Mouse (Mus musculus): ENCODE data around the gene Uqcr10.

Uqcr10 gene

DNA sequence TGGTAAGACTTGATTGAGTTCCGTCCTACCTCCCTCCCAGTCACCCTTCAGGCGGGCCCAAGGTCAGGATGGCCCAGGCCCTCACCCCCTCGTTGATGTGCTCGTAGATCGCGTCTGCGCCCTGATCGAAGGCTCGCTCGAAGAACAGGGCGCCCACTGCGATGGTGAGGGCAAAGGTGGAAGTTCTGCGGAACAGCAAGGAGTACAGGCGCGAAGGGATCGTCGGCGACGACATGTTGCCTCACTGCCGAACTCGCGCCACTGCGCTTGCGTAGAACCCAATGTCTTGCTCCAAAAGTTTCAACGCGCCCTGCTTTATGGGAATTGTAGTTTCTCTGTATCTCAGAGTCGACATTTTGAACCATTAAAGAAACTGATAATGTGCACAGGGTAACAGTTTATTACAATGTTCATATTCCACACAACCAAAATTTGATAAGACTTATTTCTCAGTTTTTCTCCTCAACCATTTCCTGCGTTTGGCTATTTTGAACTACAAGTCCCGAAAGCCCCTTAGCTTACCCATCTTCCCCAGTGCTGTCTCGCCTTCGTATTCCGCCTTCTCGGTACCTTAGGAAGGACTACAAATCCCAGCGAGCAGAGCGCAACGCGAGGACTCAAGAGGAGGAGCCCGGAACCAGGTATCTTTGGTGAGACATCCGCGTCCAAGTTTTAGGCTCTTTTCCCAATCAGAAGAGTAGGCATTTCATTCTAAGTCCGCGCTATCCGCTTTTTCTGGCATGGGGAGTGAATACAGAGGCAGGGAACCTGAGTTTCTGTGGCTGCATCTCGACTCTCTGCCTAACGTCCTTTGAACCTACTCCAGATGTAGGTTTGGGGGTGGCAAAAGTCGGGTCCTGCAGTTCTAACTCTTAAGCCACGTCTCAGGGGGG is at the start of gene Uqcr10, which contains the start of gene Zmat5:
TSS of gene Uqcr10 (minus strand) at position 271 of the 893 bp plus-strand sequence.
TSS of gene Zmat5 (plus strand) at position 607 of the 893 bp plus-strand sequence.
- DNase-seq = peak; percentile 97

- DNase-seq = peak; percentile 82
These were observed 48.7 kb upstream of the Uqcr10 start for GRCm38 (mm10) chr11:4752836-4753235.

DNA sequence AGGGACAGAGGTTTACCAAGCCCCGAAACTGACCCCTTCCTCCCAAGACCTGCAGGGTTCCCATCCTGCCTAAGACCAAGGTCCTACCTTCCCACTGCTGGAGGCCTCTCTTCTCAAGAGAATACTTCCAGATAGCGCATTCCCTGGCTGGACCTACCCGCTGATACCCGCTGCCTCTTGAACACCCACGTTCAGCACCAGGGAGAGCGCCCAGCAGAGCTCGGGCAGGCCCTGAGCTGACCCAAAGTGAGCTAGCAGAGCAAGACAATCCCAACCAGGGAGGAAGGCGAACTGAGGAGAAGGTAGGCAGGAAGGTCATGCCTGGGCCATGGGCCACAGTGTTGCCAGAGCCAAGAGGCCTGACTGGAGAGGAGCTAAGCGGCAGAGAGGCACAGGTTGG is 46.1 kb upstream of the Uqcr10 start:
- DNase-seq = peak; percentile 79

- DNase-seq = no peak
These were observed 43.1 kb upstream of the Uqcr10 start for GRCm38 (mm10) chr11:4747285-4747684.

GRCm38 (mm10) chr11:4746733-4747132 is 42.6 kb upstream of the Uqcr10 start, which contains the start of gene Cabp7:
Gene Cabp7 (minus strand): TSS chr11:4746778.
- no peak for DNase-seq

- peak; percentile 50 for DNase-seq
These were observed 41.8 kb upstream of the Uqcr10 start for GRCm38 (mm10) chr11:4745969-4746368.

DNA sequence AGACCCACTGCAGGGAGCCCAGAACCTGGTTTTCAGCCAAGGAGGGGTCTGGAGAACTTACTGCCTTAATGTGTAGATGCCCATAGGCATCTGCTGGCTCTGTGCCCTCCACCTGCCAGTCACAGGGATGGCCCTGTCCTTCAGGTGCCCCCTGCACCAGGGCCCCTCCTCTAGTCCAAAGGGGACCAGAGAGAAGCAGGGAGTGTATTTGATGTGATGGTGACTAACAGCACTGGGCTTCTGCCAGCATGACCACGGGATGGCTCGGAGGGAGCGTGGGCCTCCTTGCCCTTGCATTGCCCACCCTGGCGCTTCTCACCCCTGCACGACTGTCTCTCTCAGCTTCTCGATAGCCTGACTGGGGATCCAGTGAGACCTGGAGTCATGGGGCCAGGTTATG is 40.5 kb upstream of the Uqcr10 start:
- DNase-seq = no peak

DNA sequence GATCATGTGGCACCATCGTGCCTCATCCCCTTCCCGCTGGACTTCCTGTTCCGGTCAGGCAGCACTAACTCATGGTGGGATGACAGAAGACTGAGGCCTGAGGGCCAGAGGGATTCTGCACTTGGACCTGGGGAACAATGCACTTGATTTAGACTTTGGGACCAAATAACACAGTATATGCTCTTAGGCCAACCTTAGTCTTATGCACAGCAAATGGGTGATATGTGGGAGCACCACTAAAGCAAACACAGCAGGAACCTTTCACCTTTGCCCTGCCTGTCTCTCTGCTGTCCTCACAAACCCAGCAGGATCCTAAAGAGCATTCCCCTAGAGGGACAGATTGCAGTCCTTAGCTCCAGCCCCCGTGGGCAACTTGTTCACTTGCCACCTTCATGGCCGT is 36.6 kb upstream of the Uqcr10 start:
- no peak for DNase-seq

- no peak for DNase-seq
These were observed 34.6 kb upstream of the Uqcr10 start for GRCm38 (mm10) chr11:4738719-4739118.

DNA sequence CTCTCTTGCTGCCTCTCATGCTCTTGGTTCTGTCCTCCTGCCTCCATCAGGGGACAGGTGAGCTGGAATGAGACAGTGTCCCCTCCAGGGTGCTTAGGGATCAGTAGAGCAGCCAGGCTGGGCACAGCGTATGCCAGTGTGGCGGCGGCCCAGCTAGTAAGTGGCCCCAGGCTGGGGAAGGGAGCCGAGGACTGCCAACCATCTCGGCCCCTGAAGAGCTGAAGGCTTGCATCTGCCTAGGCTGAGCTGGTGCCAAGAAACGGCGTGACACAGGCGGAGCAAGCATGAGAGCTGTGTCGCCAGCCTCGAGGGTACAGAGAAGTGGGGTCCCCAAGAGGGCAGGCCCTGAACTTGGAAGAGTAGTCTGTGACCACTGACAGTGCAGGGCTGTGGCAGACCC is 33.5 kb upstream of the Uqcr10 start:
- DNase-seq = no peak

DNA sequence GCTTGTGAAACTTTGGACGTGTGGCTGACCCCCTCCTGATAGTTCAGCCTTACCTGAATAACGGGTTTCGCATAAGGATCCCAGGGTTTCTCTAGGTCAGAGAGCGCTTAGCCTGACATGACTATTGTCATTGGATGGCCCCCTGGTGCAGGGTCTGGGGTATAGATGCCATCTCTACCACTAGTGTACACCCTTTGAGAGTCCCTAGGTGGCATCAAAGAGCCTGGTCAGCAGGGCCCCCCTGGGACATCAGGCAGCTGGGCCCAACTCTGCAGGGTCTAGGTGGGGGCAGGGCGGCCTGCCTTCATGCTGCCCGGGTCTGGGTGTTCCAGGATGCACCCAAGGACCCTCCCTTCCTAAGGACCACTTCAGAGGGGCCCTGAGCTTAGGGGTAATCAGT is 32.2 kb upstream of the Uqcr10 start:
- DNase-seq = peak; percentile 49

DNA sequence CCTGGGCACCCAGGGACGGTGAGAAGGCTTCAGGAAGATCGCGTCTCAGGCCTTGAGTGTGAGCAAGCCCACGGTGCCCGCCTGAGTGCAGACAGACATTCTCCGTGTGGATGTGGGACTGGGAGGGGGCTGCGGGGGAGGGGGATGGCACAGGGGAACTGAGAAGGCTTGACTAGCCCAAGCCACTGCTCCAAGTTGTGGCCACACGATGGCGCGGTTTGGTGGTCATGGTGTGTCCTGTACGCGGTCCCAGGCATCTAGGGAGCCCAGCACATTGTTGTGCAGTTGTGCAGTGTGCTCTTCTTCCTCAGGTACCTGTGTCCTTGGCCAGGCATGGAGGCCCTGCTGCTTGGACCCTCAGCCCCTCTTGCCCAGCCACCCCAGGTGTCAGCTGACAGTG is 30.0 kb upstream of the Uqcr10 start:
- peak; percentile 70 for DNase-seq

GRCm38 (mm10) chr11:4731781-4732180 is 27.6 kb upstream of the Uqcr10 start:
- peak; percentile 88 for DNase-seq

- DNase-seq = no peak
These were observed 26.8 kb upstream of the Uqcr10 start for GRCm38 (mm10) chr11:4730913-4731312.

DNA sequence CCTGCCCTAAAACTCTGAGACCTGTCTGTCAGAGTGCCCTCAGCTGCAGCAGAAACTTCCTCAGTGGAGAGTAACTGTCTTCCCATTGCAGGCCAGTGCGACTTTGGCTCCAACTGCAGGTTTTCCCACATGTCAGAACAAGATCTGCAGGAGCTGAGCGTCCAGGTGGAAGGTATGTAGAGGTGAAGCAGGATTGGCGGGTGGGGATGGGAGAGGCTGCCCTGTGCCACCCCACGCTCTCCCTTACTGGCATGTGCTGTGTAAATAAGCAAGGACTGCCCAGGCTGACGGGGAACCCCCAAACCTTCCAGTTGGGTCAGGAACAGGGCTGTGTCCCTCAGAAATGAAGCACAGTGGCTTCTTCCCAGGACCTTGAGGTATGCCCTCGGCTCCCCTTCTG is 26.0 kb upstream of the Uqcr10 start:
- DNase-seq = no peak

DNA sequence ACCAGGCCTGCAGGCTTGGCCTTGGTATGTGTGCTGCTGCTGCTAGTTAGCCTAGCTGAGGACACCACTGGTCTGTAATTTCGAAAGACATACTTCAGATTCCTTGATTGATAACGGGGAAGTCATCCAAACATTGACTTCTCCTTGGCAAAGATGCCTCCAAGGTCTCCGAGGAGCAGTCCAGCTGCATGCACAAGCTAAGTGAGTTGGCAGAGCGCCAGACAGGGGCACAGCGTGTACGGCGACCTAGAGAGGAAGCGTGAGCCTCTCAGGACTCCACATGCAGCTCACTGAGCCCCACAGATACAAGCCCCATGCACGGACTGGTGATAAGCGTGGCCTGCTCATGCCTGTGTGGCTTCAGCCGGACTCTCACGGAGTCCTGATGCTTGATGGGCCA is 25.5 kb upstream of the Uqcr10 start:
- DNase-seq = peak; percentile 70

GRCm38 (mm10) chr11:4721728-4722127 is 17.6 kb upstream of the Uqcr10 start:
- DNase-seq = no peak

DNA sequence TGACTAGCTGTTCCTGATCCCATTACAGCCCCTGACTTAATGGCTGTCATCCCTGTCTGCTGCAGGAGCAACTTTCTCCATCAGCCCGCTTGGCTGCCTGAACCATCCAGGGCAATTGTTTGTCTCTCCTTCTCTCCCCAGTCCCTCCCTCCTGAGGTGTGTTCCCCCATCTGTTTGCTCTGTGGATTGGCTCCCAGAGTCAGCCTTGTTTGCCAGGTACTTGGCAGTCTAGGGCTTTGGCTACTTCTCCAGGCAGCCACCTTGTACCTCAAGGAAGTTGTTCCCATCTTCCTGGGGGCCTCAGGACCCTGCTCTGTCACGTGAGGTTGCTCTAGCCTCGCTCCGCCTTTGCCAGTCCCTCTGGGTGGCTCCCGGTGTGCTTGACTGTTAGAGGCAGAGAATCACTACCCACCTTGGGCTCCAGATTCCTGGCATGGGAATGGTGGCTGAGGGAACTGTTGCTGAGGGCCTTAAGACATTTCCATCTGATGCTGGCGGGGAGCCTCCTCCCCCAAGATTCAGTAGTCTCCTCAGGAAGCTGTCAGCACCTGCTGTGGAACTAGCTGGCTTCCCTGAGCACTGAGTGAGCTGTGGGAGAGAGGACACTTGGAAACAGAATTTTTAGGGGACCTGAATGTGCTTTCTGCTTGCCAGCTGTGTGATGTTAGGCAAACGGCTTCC is 16.9 kb upstream of the Uqcr10 start:
- DNase-seq = no peak

DNA sequence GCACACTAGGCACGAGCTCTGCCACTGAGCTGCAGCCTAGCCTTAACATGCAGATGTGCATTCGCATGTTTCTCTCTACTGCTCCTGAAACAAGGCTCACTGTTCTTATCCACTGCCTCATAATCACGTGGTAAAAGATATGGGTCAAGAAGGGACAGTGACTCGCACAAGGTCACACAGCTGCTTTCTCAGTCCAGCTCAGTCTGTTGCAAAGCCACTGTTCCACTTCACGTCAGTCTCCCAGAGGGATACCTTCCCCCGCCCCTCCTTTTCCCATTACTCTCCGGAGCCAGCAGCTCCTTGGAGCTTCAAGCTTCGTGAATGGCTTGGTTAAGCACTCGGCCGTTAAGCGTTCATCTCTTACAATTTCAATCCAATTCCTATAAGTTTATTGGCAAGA is 16.3 kb upstream of the Uqcr10 start:
- DNase-seq = no peak

- DNase-seq = no peak
These were observed 15.8 kb upstream of the Uqcr10 start for GRCm38 (mm10) chr11:4719961-4720360.

GRCm38 (mm10) chr11:4718548-4718947 is 14.4 kb upstream of the Uqcr10 start:
- DNase-seq = no peak

DNA sequence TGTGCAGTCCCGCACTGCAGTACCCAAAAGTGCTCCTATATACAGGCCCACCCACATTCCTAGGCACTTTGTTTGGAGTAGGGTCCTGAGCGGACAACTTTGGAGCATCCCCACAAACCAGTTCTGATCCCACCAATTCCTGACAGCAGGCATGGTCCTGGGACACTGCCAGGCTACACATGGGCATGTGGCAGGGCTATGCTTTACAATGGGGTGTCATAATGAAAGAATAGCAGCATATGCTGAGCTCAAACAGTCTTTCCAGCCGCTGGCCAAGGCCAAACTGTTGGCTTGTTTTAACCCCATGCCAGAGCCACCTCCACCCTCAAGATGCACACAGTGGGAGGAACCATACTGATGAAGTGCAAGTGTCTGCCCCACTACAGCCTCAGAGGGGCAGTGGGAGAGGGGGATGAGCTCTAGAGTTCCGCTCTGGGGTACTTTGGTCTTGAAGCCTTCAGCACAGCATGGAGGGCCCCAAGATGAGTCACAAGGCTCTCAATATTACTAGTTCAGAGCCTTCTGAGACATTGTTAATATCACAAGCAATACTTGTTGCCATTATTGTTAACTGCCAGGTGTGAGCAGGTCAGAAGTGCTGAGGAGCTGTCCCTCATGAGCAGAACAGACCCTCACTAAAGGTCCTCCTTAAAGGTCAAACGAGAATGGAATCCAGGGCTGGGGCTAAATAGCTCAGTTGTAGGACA is 12.5 kb upstream of the Uqcr10 start:
- no peak for DNase-seq

- DNase-seq = no peak
These were observed 11.5 kb upstream of the Uqcr10 start for GRCm38 (mm10) chr11:4715596-4715995.
